Mouse (Mus musculus) kidney, postnatal 0 days (tissue): ENCODE results near the gene Cmc1. TPM values are rescaled to one million over a fixed set of nuclear protein-coding genes. Genes with fewer than 3 reads are reported as not detected.

Source experiments
- ATAC-seq: fragments of 200-750 bp; cut with Nextera tagmentation; replicated peaks from 2 replicates; pipeline ENCODE4 v1.8.0; 2017; ENCODE audit warnings: low read depth, moderate number of reproducible peaks, moderate TSS enrichment, moderate library complexity; ENCODE audit not compliant: low FRiP score
- DNase-seq: peaks from one replicate; pipeline ENCODE4 v3.0.0-alpha.2; 2016; ENCODE audit warnings: low spot score
- H3K27ac ChIP-seq: fragments of 300-500 bp; sonication (generic); 2 replicates; pipeline ENCODE4 v1.5.1; 2014; ENCODE audit warnings: mild to moderate bottlenecking
- H3K27me3 ChIP-seq: fragments of 300-500 bp; sonication (generic); 2 replicates; pipeline ENCODE4 v1.6.1; 2014; ENCODE audit warnings: low read length, mixed read lengths; ENCODE audit not compliant: insufficient read depth
- H3K36me3 ChIP-seq: fragments of 300-500 bp; sonication (generic); 2 replicates; pipeline ENCODE4 v1.6.1; 2014; ENCODE audit warnings: low read length, mixed read lengths; ENCODE audit not compliant: insufficient read depth
- H3K4me1 ChIP-seq: fragments of 300-500 bp; sonication (generic); replicated peaks from 2 replicates; pipeline ENCODE4 v1.6.1; 2014; ENCODE audit warnings: antibody characterized with exemption, low read length, mixed read lengths; ENCODE audit not compliant: insufficient read depth
- H3K4me2 ChIP-seq: fragments of 300-500 bp; sonication (generic); 2 replicates; pipeline ENCODE4 v1.6.1; 2014; ENCODE audit warnings: mild to moderate bottlenecking, low read length, moderate library complexity, mixed read lengths
- H3K4me3 ChIP-seq: fragments of 300-500 bp; sonication (generic); replicated peaks from 2 replicates; pipeline ENCODE4 v1.5.1; 2014; ENCODE audit warnings: low read depth, low read length
- H3K9ac ChIP-seq: fragments of 300-500 bp; sonication (generic); 2 replicates; pipeline ENCODE4 v1.6.1; 2014; ENCODE audit warnings: low read depth, low read length
- H3K9me3 ChIP-seq: fragments of 300-500 bp; sonication (generic); replicated peaks from 2 replicates; pipeline ENCODE4 v1.6.1; 2016; ENCODE audit warnings: low read length, inconsistent platforms, mixed read lengths
- CTCF ChIP-seq: IDR thresholded peaks from 2 replicates; pipeline ENCODE4 v1.5.1; 2016; ENCODE audit warnings: antibody characterized with exemption, low read depth, mild to moderate bottlenecking, moderate library complexity
- WGBS: fragments of 180-500 bp; shearing (Covaris S2); extraction: QIAGEN DNeasy Blood & Tissue Kit; methylation state at CpG from one replicate; pipeline ENCODE4 v1.1.7; 2014; 5-methylcytosine and 5-hydroxymethylcytosine counted together
- polyA plus RNA-seq: library from polyadenylated mRNA; unstranded; fragments of >200 nt; fragmentation: Nextera tagmentation; extraction: Ambion mirVana; gene quantifications from 2 replicates; pipeline ENCODE4 v1.2.1, GENCODE M21; 2015

Cmc1 gene
- polyA plus RNA-seq, 1 experiment from 2014 or later: 91.6 TPM

DNA sequence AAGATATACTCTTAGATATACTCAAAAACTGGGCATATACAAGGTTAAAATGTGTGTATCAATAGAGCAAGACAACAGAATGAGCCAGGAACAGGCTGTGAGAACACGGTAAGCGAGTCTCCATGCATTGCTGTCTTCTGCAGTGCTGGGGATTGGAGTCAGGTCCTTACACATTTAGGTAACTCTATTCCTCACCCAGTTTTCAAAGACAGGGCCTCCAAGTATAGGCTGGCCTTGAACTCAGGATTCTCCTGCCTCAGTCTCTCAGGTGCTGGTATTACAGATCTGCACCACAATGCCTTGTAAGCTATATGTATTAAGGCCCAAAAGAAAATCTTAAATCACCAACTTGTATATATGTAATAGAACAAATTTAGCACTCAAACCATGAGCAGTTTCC, 49.5 kb downstream of the Cmc1 start:
- H3K27me3 ChIP-seq: no peaks in the 10 kb centered on the region
- H3K4me3 ChIP-seq: no peak overlapping the region
- H3K27ac ChIP-seq: no peak overlapping the region
- no peak for DNase-seq
- no peaks in the 10 kb centered on the region for H3K4me1 ChIP-seq
- H3K9me3 ChIP-seq: no peaks in the 10 kb centered on the region
- no peak overlapping the region for H3K4me2 ChIP-seq
- no peak overlapping the region for H3K9ac ChIP-seq
- WGBS: 89% methylated on average over 2 of the region's 2 CpGs
- no peaks in the 10 kb centered on the region for H3K36me3 ChIP-seq
- no peak for ATAC-seq
- TF ChIP-seq CTCF: no peak

DNA sequence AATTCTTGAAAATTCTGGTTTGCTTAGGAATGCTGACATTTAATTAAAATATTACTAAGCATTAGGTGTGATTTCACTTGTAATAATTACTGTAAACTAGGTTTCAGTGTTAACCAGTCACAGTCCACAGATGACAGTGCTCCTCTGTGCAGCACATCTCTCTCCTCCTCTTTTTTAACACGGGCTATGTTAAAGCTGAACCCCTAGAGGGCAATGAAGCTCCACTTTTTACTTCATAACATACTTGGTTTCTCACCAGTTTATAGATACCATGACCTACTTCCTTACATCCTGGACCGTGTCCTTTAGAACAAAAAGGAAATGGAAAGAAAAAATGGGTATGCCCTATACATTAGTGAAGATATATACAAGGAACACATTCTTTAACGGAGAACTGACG, 50.6 kb downstream of the Cmc1 start:
- Histone ChIP-seq H3K36me3 (no peaks in the 10 kb centered on the region), H3K9me3 (no peaks in the 10 kb centered on the region), H3K27me3 (no peaks in the 10 kb centered on the region), H3K27ac (no peak overlapping the region), H3K9ac (no peak overlapping the region), H3K4me3 (no peak overlapping the region), H3K4me2 (no peak overlapping the region), H3K4me1 (no peaks in the 10 kb centered on the region)
- 45% methylated on average over 4 of the region's 4 CpGs for WGBS
- DNase-seq (peak; percentile 87), ATAC-seq (peak; percentile 57)
- TF ChIP-seq CTCF: peak; percentile 75

DNA sequence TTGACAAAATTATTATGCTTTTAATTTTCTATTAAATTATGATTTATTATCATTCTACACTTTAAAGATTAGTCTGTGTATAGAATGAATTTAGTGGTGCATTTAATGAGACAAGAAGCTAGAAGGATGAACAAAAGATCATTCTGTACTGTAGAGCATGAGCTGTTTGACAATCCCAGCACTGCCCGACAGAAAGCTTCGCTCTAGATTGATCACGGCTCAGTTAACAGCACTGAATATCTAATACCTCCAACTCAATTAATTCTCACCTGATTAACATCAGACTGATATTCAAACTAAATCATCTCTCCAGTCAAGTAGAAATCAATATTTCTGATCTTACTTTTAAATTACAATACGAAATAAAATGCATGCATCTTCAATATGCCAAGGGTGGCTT, 66.1 kb downstream of the Cmc1 start:
- no peak for TF ChIP-seq CTCF
- no peaks in the 10 kb centered on the region for H3K4me1 ChIP-seq
- H3K9ac ChIP-seq: no peak overlapping the region
- ATAC-seq (no peak), DNase-seq (no peak)
- no peak overlapping the region for H3K4me3 ChIP-seq
- no peaks in the 10 kb centered on the region for H3K27me3 ChIP-seq
- no peak overlapping the region for H3K4me2 ChIP-seq
- WGBS: 71% methylated on average over 4 of the region's 4 CpGs
- H3K27ac ChIP-seq: no peak overlapping the region
- H3K9me3 ChIP-seq: no peaks in the 10 kb centered on the region
- no peaks in the 10 kb centered on the region for H3K36me3 ChIP-seq

DNA sequence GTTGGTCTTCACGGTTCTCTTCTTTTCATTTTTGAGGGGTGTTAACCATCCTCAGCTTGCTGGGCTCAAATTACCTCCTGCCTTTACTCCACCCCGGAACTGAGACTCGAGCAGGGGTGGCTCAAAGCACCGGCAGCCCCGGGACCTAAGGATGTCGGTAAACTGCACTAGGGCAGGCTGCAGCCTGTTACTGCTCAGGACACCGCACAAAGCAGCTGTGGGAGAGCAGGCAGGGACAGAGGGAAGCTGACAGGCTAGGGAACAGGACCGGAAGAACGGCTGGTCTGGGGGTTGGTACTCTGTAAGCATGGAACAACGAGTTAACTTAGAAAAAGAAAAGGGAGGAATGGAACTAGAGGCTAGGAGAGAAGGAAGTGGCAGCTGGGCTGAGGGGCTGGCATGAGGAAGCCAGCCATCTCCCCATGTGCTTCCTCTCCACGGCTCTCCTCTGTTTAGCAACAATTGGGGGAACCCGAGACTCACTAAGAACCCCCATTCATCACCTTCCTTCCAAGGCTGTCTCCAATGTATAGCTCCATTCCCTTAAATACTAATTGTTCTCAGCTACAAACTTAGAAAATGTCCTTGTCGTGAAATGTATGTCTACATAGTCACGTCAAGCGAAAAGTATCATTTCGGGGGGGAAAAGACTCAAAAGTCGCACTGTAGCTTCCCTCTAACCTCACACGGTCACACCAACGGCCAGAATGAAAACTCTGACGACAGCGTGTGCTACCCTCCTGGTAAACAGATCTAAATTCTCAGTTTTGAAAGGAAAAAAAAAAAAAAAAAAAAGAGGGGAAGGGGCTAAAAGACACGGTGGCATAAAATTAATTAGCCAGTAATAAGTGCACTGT, 67.2 kb downstream of the Cmc1 start:
- Histone ChIP-seq H3K4me1 (no peaks in the 10 kb centered on the region), H3K36me3 (no peaks in the 10 kb centered on the region), H3K27ac (no peak overlapping the region), H3K4me3 (peak overlapping the region; percentile 18), H3K4me2 (peak overlapping the region; percentile 63), H3K9me3 (no peaks in the 10 kb centered on the region), H3K9ac (peak overlapping the region; percentile 27; the same call in 1 of the 2 replicates), H3K27me3 (no peaks in the 10 kb centered on the region)
- ATAC-seq (no peak), DNase-seq (peak; percentile 50)
- no peak for TF ChIP-seq CTCF
- WGBS: 11% methylated on average over 22 of the region's 22 CpGs

DNA sequence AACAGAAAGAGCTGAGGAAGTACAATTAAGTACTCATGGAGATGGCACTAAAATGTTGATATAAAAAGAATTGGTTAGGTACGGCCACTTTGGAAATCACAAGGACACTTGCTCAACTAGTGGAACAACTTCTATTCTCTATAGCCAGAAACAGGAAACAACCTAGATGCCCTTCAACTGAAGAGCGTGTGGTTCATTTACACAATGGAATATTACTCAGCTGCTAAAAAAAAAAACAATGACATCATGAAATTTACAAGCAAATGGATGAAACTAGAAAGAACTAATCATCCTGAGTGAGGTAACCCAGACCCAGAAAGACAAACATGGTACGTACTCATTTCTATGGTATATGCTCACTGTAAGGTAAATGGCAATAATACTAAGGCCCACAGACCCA, 76.6 kb downstream of the Cmc1 start:
- Histone ChIP-seq H3K27ac (no peak overlapping the region), H3K9ac (no peak overlapping the region), H3K4me2 (no peak overlapping the region), H3K4me1 (no peaks in the 10 kb centered on the region), H3K36me3 (0 out of 2 replicates have a peak, but pooled peaks cover 4% of the 10 kb centered on the region), H3K27me3 (no peaks in the 10 kb centered on the region), H3K9me3 (no peaks in the 10 kb centered on the region), H3K4me3 (no peak overlapping the region)
- DNase-seq (no peak), ATAC-seq (no peak)
- TF ChIP-seq CTCF: no peak
- WGBS: 91% methylated on average over 3 of the region's 3 CpGs

DNA sequence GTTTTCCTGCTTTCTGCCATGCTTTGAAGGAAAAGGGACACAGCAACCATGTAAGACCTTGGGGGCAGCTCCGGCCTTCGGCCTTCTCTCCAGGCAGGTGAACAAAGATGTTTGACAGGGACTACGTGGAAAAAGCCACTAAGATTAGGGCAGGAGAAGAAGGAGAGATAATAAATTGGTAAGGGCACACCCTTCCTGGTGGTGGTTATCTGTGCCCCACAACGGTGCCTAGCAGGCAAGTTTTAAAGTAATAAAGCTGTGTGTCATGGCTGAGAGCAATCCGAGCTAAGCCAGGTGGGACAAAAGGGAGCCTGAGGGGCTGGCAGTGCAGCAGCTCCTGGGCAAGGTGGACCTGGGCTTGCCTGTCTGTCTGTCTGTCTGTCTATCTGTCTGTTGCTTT, 77.9 kb downstream of the Cmc1 start:
- no peak for ATAC-seq
- Histone ChIP-seq H3K27ac (no peak overlapping the region), H3K9me3 (no peaks in the 10 kb centered on the region), H3K9ac (no peak overlapping the region), H3K4me2 (no peak overlapping the region), H3K4me3 (no peak overlapping the region), H3K4me1 (no peaks in the 10 kb centered on the region), H3K27me3 (no peaks in the 10 kb centered on the region), H3K36me3 (0 out of 2 replicates have a peak, but pooled peaks cover 7% of the 10 kb centered on the region)
- TF ChIP-seq CTCF: no peak
- DNase-seq: no peak
- 62% methylated on average over 5 of the region's 5 CpGs for WGBS
